ENCODE assay signal across 7 mouse cellular contexts in the genomic region with DNA sequence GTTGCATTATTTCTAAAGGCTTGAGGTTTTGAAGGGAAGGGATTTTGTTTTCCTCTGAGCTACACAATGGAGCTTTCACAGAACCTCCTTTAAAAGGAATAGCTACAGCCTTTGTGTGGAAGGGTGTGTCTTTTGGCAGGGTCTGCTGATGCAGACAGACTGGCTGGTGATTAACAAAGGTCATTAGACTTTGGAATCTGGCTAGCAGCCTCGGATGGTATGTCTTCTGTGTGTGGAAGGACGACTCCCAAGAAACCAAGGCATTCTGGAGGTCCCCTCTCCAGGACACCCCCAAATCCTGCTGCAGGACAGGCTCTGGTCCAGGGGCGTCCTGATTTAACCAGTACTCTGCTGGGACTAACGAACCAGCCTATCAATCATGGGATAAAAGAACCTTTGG.
DNase-seq lines count a peak whose midpoint lies in the region; ATAC-seq lines count a peak whose summit lies in the region.

No protein-coding gene starts in this region.

- peak overlapping the region; percentile 68 for H3K27ac ChIP-seq in heart, embryonic 16.5 days (ENCODE audit: low read length)
- peak overlapping the region; percentile 82 for H3K27ac ChIP-seq in midbrain, embryonic 11.5 days (ENCODE audit: low read depth, low read length)

- peaks cover 58% of the 10 kb centered on the region for H3K4me1 ChIP-seq in heart, embryonic 16.5 days (ENCODE audit: control insufficient read depth, insufficient read depth, low read length)
- H3K4me1 ChIP-seq in midbrain, embryonic 11.5 days (ENCODE audit: control insufficient read depth, insufficient read depth, low read length) = peaks cover 32% of the 10 kb centered on the region

- peak; percentile 64; the same call in 1 of the 2 replicates for ATAC-seq in heart, embryonic 16.5 days (replicated peaks; ENCODE audit: extremely low read depth, insufficient read depth, low FRiP score)
- ATAC-seq in midbrain, embryonic 11.5 days (ENCODE audit: low FRiP score) = peak; percentile 74

- no peaks in the 10 kb centered on the region for H3K9me3 ChIP-seq in heart, embryonic 16.5 days (replicated peaks; ENCODE audit: control insufficient read depth, low read length)
- no peaks in the 10 kb centered on the region for H3K9me3 ChIP-seq in midbrain, embryonic 11.5 days (ENCODE audit: control insufficient read depth, low read length)

- 25% methylated on average over 4 of the region's 4 CpGs for WGBS in heart, embryonic 16.5 days
- WGBS in midbrain, embryonic 11.5 days = 8% methylated on average over 4 of the region's 4 CpGs

- peak overlapping the region; percentile 47 for H3K4me2 ChIP-seq in heart, embryonic 16.5 days (ENCODE audit: low read depth, low read length)
- H3K4me2 ChIP-seq in midbrain, embryonic 11.5 days = peak overlapping the region; percentile 3

- peak; percentile 84 for DNase-seq in ZHBTc4 (ENCODE audit: low read depth, low spot score)
- DNase-seq in embryo, embryonic 11 days = peak; percentile 47
- peak; percentile 78 to 88 for DNase-seq in kidney, postnatal 36 days
- peak; percentile 94 for DNase-seq in midbrain, embryonic 11.5 days (ENCODE audit: low spot score, missing footprints)
- no peak for DNase-seq in thymus, postnatal 14 days
- no peak for DNase-seq in T-cell, adult 2 months (ENCODE audit: low spot score)

- H3K36me3 ChIP-seq in heart, embryonic 16.5 days (ENCODE audit: control insufficient read depth, insufficient read depth) = peaks cover 27% of the 10 kb centered on the region
- peaks cover 33% of the 10 kb centered on the region for H3K36me3 ChIP-seq in midbrain, embryonic 11.5 days (ENCODE audit: control insufficient read depth, insufficient read depth, low read length)

- H3K9ac ChIP-seq in heart, embryonic 16.5 days (ENCODE audit: low read length) = no peak overlapping the region; the same call in 1 of the 2 replicates
- H3K9ac ChIP-seq in midbrain, embryonic 11.5 days (ENCODE audit: low read length) = peak overlapping the region; percentile 1; the same call in 1 of the 2 replicates

- H3K4me3 ChIP-seq in heart, embryonic 16.5 days (ENCODE audit: low read length) = peak overlapping the region; percentile 3; the same call in 1 of the 2 replicates
- H3K4me3 ChIP-seq in midbrain, embryonic 11.5 days (ENCODE audit: low read depth, low read length) = no peak overlapping the region

- H3K27me3 ChIP-seq in heart, embryonic 16.5 days (ENCODE audit: control insufficient read depth, insufficient read depth, low read length) = no peaks in the 10 kb centered on the region
- no peaks in the 10 kb centered on the region for H3K27me3 ChIP-seq in midbrain, embryonic 11.5 days (ENCODE audit: control insufficient read depth, insufficient read depth, low read length)

Comparison
In these comparisons a context has a peak if more than half of its experiments do, and no peak if none do; other contexts are left out.
1. DNase-seq: peak in ZHBTc4 (single experiment), embryo, embryonic 11 days (single experiment), kidney, postnatal 36 days (2 of 2) and midbrain, embryonic 11.5 days (single experiment); none in thymus, postnatal 14 days (single experiment) and T-cell, adult 2 months (single experiment).